In the genomic region with DNA sequence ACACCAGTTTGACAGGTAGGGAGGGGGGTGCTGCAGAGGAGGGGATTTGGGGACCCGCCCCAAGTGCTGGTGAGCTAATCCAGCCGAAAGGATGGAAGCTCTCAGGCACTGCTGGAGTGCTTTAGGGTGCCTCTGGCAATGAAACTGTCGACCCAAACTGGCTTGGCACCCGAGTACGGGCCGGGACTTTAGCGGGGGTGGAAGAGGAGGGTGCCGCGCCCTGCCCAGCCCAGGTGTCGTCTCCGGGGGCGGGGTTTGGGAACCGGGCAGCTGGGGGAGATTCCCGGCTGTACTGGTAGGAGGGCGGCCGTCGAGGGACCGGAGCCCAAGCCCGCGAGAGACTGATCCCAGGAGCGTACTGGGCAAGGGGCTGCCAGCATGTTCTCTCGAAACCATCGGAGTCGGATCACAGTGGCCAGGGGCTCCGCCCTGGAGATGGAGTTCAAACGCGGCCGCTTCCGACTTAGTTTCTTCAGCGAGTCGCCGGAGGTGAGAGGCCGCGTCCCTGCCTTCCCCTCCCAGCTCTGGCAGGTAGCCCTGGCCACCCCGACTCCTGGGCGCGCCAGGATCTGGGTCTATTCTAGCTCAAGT, we compare ENCODE assay signal across 8 mouse cellular contexts. TPM values are rescaled to one million over a fixed set of nuclear protein-coding genes. Genes with fewer than 3 reads are reported as not detected.
A peak's percentile ranks its signal among the peaks of the same experiment; 100 is the strongest.
DNase-seq lines count a peak whose midpoint lies in the region; ATAC-seq lines count a peak whose summit lies in the region.

No protein-coding gene starts in this region.

- ATAC-seq in embryonic facial prominence, embryonic 15.5 days (ENCODE audit: insufficient number of reproducible peaks, low FRiP score, low TSS enrichment, low read depth) = no peak
- no peak for ATAC-seq in hindbrain, embryonic 12.5 days (ENCODE audit: low FRiP score)
- ATAC-seq in limb, embryonic 12.5 days (ENCODE audit: insufficient number of reproducible peaks, insufficient read depth, low FRiP score, low TSS enrichment, low read depth) = no peak
- ATAC-seq in midbrain, embryonic 14.5 days (ENCODE audit: low FRiP score, low TSS enrichment) = no peak

- intact Hi-C loops in left cerebral cortex, postnatal 10 days (cut with DNase I) = no loop called here

- peak overlapping the region; percentile 62 for H3K9ac ChIP-seq in embryonic facial prominence, embryonic 15.5 days
- H3K9ac ChIP-seq in hindbrain, embryonic 12.5 days = peak overlapping the region; percentile 70
- peak overlapping the region; percentile 91 for H3K9ac ChIP-seq in limb, embryonic 12.5 days (replicated peaks)
- peak overlapping the region; percentile 40 for H3K9ac ChIP-seq in midbrain, embryonic 14.5 days (replicated peaks; ENCODE audit: low read length)

- 6% methylated on average over 37 of the region's 37 CpGs for WGBS in embryonic facial prominence, embryonic 15.5 days
- WGBS in hindbrain, embryonic 12.5 days = 3% methylated on average over 37 of the region's 37 CpGs
- 2% methylated on average over 37 of the region's 37 CpGs for WGBS in limb, embryonic 12.5 days
- WGBS in midbrain, embryonic 14.5 days = 4% methylated on average over 37 of the region's 37 CpGs

- peak overlapping the region; percentile 72 for H3K4me2 ChIP-seq in embryonic facial prominence, embryonic 15.5 days (replicated peaks)
- H3K4me2 ChIP-seq in hindbrain, embryonic 12.5 days (replicated peaks) = peak overlapping the region; percentile 72
- peak overlapping the region; percentile 90 for H3K4me2 ChIP-seq in limb, embryonic 12.5 days
- peak overlapping the region; percentile 65 for H3K4me2 ChIP-seq in midbrain, embryonic 14.5 days (ENCODE audit: low read length)

- H3K4me3 ChIP-seq in embryonic facial prominence, embryonic 15.5 days (replicated peaks) = peak overlapping the region; percentile 52
- peak overlapping the region; percentile 41 for H3K4me3 ChIP-seq in hindbrain, embryonic 12.5 days
- H3K4me3 ChIP-seq in limb, embryonic 12.5 days (replicated peaks) = peak overlapping the region; percentile 57
- H3K4me3 ChIP-seq in midbrain, embryonic 14.5 days (replicated peaks; ENCODE audit: low read depth, low read length) = peak overlapping the region; percentile 39; the same call in 1 of the 2 replicates

- H3K36me3 ChIP-seq in embryonic facial prominence, embryonic 15.5 days = no peaks in the 10 kb centered on the region
- H3K36me3 ChIP-seq in hindbrain, embryonic 12.5 days = no peaks in the 10 kb centered on the region
- H3K36me3 ChIP-seq in limb, embryonic 12.5 days = peaks cover 10% of the 10 kb centered on the region
- no peaks in the 10 kb centered on the region for H3K36me3 ChIP-seq in midbrain, embryonic 14.5 days (ENCODE audit: control insufficient read depth, insufficient read depth, low read length)

- peak overlapping the region; percentile 100 for H3K27ac ChIP-seq in embryonic facial prominence, embryonic 15.5 days (replicated peaks)
- peak overlapping the region; percentile 93; the same call in 1 of the 2 replicates for H3K27ac ChIP-seq in hindbrain, embryonic 12.5 days
- peak overlapping the region; percentile 100 for H3K27ac ChIP-seq in limb, embryonic 12.5 days
- H3K27ac ChIP-seq in midbrain, embryonic 14.5 days (replicated peaks; ENCODE audit: low read depth, low read length) = no peak overlapping the region

- H3K27me3 ChIP-seq in embryonic facial prominence, embryonic 15.5 days = no peaks in the 10 kb centered on the region
- H3K27me3 ChIP-seq in hindbrain, embryonic 12.5 days = peaks cover 16% of the 10 kb centered on the region
- H3K27me3 ChIP-seq in limb, embryonic 12.5 days = no peaks in the 10 kb centered on the region
- H3K27me3 ChIP-seq in midbrain, embryonic 14.5 days (ENCODE audit: control insufficient read depth, insufficient read depth, low read length) = 0 out of 2 replicates have a peak, but pooled peaks cover 2% of the 10 kb centered on the region

- peak; percentile 61 for DNase-seq in adrenal gland, postnatal 14 days
- no peak for DNase-seq in adrenal gland, adult 18-20 months (ENCODE audit: low spot score in 2 of 2)
- DNase-seq in midbrain, embryonic 14.5 days = no peak
- no peak for DNase-seq in left cerebral cortex, postnatal 10 days (ENCODE audit: extremely low spot score in 1 of 2, low spot score in 2 of 2)
- no peak for DNase-seq in right cerebral cortex, postnatal 14 days

- H3K4me1 ChIP-seq in embryonic facial prominence, embryonic 15.5 days = peaks cover 48% of the 10 kb centered on the region
- peaks cover 42% of the 10 kb centered on the region for H3K4me1 ChIP-seq in hindbrain, embryonic 12.5 days
- H3K4me1 ChIP-seq in limb, embryonic 12.5 days (replicated peaks) = peaks cover 45% of the 10 kb centered on the region
- peaks cover 32% of the 10 kb centered on the region for H3K4me1 ChIP-seq in midbrain, embryonic 14.5 days (ENCODE audit: control insufficient read depth, insufficient read depth, low read length)

- no peaks in the 10 kb centered on the region for H3K9me3 ChIP-seq in embryonic facial prominence, embryonic 15.5 days (replicated peaks)
- no peaks in the 10 kb centered on the region for H3K9me3 ChIP-seq in hindbrain, embryonic 12.5 days (replicated peaks)
- no peaks in the 10 kb centered on the region for H3K9me3 ChIP-seq in limb, embryonic 12.5 days
- no peaks in the 10 kb centered on the region for H3K9me3 ChIP-seq in midbrain, embryonic 14.5 days (ENCODE audit: control insufficient read depth, low read length)

RNA-seq across cellular contexts. Expression of a gene that starts 0.4 kb away (rescaled TPM):
- total RNA-seq in adrenal gland, postnatal 14 days (2021) = 9.1 and 13.6 TPM in 2 replicates
- total RNA-seq in adrenal gland, adult 18-20 months (2021) = 1 to 10 TPM; 4.7 to 6.6 TPM
- 62.8 and 63.2 TPM in 2 replicates for polyA plus RNA-seq in embryonic facial prominence, embryonic 15.5 days (2015; fragmentation: Nextera tagmentation; extraction: Ambion mirVana)
- polyA plus RNA-seq in hindbrain, embryonic 12.5 days (2016; fragmentation: Nextera tagmentation; extraction: Ambion mirVana) = 40.7 and 42.6 TPM in 2 replicates
- 62.0 and 62.6 TPM in 2 replicates for polyA plus RNA-seq in limb, embryonic 12.5 days (2016; fragmentation: Nextera tagmentation; extraction: Ambion mirVana)
- 5.0 and 8.8 TPM in 2 replicates for polyA plus RNA-seq in midbrain, embryonic 14.5 days (2014; fragmentation: Nextera tagmentation; extraction: Ambion mirVana)
- 10 to 100 TPM; 30.3 to 34.4 TPM for total RNA-seq in left cerebral cortex, postnatal 10 days (2021)

RNA-seq across cellular contexts. Expression of a gene that starts 10.4 kb away (rescaled TPM):
- total RNA-seq in adrenal gland, postnatal 14 days (2021) = 19.3 and 22.5 TPM in 2 replicates
- total RNA-seq in adrenal gland, adult 18-20 months (2021) = 10 to 100 TPM; 20.1 to 20.7 TPM
- polyA plus RNA-seq in embryonic facial prominence, embryonic 15.5 days (2015; fragmentation: Nextera tagmentation; extraction: Ambion mirVana) = 18.2 and 18.5 TPM in 2 replicates
- polyA plus RNA-seq in hindbrain, embryonic 12.5 days (2016; fragmentation: Nextera tagmentation; extraction: Ambion mirVana) = 19.6 and 19.9 TPM in 2 replicates
- polyA plus RNA-seq in limb, embryonic 12.5 days (2016; fragmentation: Nextera tagmentation; extraction: Ambion mirVana) = 17.6 and 19.2 TPM in 2 replicates
- 13.1 and 14.2 TPM in 2 replicates for polyA plus RNA-seq in midbrain, embryonic 14.5 days (2014; fragmentation: Nextera tagmentation; extraction: Ambion mirVana)
- 10 to 100 TPM; 19.9 to 23.2 TPM for total RNA-seq in left cerebral cortex, postnatal 10 days (2021)

RNA-seq across cellular contexts. Expression of a gene that starts 14.3 kb away (rescaled TPM):
- total RNA-seq in adrenal gland, postnatal 14 days (2021) = 64.5 and 69.3 TPM in 2 replicates
- total RNA-seq in adrenal gland, adult 18-20 months (2021) = 10 to 100 TPM; 84.3 to 89.0 TPM
- 109 and 113 TPM in 2 replicates for polyA plus RNA-seq in embryonic facial prominence, embryonic 15.5 days (2015; fragmentation: Nextera tagmentation; extraction: Ambion mirVana)
- 206 and 212 TPM in 2 replicates for polyA plus RNA-seq in hindbrain, embryonic 12.5 days (2016; fragmentation: Nextera tagmentation; extraction: Ambion mirVana)
- polyA plus RNA-seq in limb, embryonic 12.5 days (2016; fragmentation: Nextera tagmentation; extraction: Ambion mirVana) = 191 and 219 TPM in 2 replicates
- polyA plus RNA-seq in midbrain, embryonic 14.5 days (2014; fragmentation: Nextera tagmentation; extraction: Ambion mirVana) = 155 and 157 TPM in 2 replicates
- 10 to 100 TPM; 50.4 to 54.7 TPM for total RNA-seq in left cerebral cortex, postnatal 10 days (2021)

RNA-seq across cellular contexts. Expression of a gene that starts 20.4 kb away (rescaled TPM):
- 51.1 and 56.5 TPM in 2 replicates for total RNA-seq in adrenal gland, postnatal 14 days (2021)
- 10 to 100 TPM; 38.2 to 57.2 TPM for total RNA-seq in adrenal gland, adult 18-20 months (2021)
- polyA plus RNA-seq in embryonic facial prominence, embryonic 15.5 days (2015; fragmentation: Nextera tagmentation; extraction: Ambion mirVana) = 50.7 and 52.6 TPM in 2 replicates
- 42.6 TPM in 2 replicates for polyA plus RNA-seq in hindbrain, embryonic 12.5 days (2016; fragmentation: Nextera tagmentation; extraction: Ambion mirVana)
- polyA plus RNA-seq in limb, embryonic 12.5 days (2016; fragmentation: Nextera tagmentation; extraction: Ambion mirVana) = 55.3 and 58.2 TPM in 2 replicates
- 22.4 and 22.6 TPM in 2 replicates for polyA plus RNA-seq in midbrain, embryonic 14.5 days (2014; fragmentation: Nextera tagmentation; extraction: Ambion mirVana)
- 10 to 100 TPM; 27.9 to 31.8 TPM for total RNA-seq in left cerebral cortex, postnatal 10 days (2021)

RNA-seq across cellular contexts. Expression of a gene that starts 20.5 kb away (rescaled TPM):
- 1.5 and 2.9 TPM in 2 replicates for total RNA-seq in adrenal gland, postnatal 14 days (2021)
- total RNA-seq in adrenal gland, adult 18-20 months (2021) = 1 to 10 TPM; 1.9 to 3.6 TPM
- 7.9 and 12.0 TPM in 2 replicates for polyA plus RNA-seq in embryonic facial prominence, embryonic 15.5 days (2015; fragmentation: Nextera tagmentation; extraction: Ambion mirVana)
- polyA plus RNA-seq in hindbrain, embryonic 12.5 days (2016; fragmentation: Nextera tagmentation; extraction: Ambion mirVana) = 11.2 and 11.5 TPM in 2 replicates
- polyA plus RNA-seq in limb, embryonic 12.5 days (2016; fragmentation: Nextera tagmentation; extraction: Ambion mirVana) = 10.2 and 10.4 TPM in 2 replicates
- 19.4 and 30.3 TPM in 2 replicates for polyA plus RNA-seq in midbrain, embryonic 14.5 days (2014; fragmentation: Nextera tagmentation; extraction: Ambion mirVana)
- total RNA-seq in left cerebral cortex, postnatal 10 days (2021) = 10 to 100 TPM; 28.0 to 29.4 TPM

Comparison
In these comparisons a context has a peak if more than half of its experiments do, and no peak if none do; other contexts are left out.
1. H3K9ac ChIP-seq: peak in every context shown above with its lines; median percentile 91 in limb, embryonic 12.5 days; 70 in hindbrain, embryonic 12.5 days; 62 in embryonic facial prominence, embryonic 15.5 days; 40 in midbrain, embryonic 14.5 days.